Mouse (Mus musculus) gastrocnemius, adult 18-20 months (tissue): ENCODE data around the gene Gp1bb. TPM values are rescaled to one million over a fixed set of nuclear protein-coding genes. Genes with fewer than 3 reads are reported as not detected.

Experiments used
- DNase-seq: peaks from one replicate; pipeline ENCODE4 v3.0.0; 2021; ENCODE audit warnings: low spot score
- total RNA-seq, 2 experiments: library from RNA; stranded (reverse); gene quantifications; 2 replicates each; pipeline ENCODE4 v1.2.3; 2021

Gp1bb gene
- total RNA-seq, 2 experiments from 2014 or later = not detected

DNA sequence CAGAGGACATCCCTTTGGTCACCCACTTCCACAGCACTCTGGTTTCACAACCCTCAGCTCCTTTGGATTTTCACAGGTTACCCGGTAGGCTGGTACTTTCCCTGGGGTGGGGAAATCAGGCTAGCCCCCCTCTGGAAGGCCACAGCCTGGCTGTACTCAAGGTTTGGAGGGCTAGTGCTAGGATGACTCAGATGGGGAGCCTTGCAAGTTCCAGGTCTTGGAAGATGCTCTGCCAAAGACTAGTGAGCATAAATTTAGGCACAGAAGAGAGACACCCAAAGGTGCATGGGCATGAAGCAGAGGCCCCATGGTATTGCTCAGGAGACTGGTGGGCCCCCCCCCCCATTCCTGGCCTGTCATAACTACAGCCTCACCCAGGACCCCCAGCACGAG is 6.7 kb upstream of the Gp1bb start:
- DNase-seq = no peak

GRCm38 (mm10) chr16:18628206-18628947 is 6.2 kb upstream of the Gp1bb start:
- DNase-seq = no peak

- no peak for DNase-seq
These were observed 5.0 kb upstream of the Gp1bb start for GRCm38 (mm10) chr16:18627163-18627562.

DNA sequence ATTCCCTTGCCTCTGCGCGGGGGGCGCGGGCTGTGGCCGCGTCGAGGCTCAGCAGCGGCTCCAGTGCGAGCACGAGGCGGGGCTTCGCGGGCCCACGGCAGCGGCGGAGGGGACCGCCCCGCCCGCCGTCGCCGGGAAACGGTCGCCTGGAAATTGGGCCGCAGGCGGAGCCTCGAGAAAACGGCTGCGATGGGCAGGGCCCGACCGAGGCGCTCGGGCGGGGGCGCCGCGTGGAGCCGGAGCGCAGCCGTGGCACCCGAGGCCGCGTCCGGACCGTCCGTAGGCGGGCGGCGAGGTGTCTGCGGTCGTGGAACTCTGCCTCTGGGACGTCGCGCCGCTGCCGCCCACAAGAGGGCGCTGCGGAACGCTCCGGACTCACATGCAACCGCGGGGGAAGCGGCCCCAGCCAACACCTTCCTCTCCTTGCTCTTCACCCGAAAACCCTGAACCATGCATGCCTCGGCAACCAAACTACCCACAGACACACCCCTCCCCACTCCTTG is 4.2 kb upstream of the Gp1bb start, which contains the start of gene Gm49601:
Gm49601 (minus strand) TSS at position 52 of the 503 bp plus-strand sequence.
- DNase-seq = peak; percentile 77

GRCm38 (mm10) chr16:18625791-18626311 is 3.6 kb upstream of the Gp1bb start:
- DNase-seq = no peak

GRCm38 (mm10) chr16:18625097-18625496 is 2.9 kb upstream of the Gp1bb start:
- DNase-seq = no peak

DNA sequence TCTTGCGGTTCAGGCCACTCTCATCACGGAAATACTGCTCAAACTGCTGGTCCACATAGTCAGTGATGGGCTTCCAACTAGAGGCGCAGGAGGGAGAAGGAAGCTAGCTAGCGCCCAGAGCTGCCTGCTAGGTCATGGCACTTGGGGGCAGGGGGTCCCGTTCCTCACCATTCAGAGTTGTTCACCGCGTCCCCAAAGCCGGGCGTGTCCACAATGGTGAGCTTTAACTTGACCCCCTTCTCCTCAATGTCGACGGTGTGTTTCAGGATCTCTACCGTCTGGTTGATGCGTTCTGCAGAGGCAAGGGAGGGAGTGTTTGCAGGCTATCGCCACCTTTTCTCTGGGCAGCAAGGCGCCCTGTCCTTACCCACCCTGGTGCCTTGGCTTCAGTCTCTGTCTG is 2.4 kb upstream of the Gp1bb start:
- DNase-seq = no peak

DNA sequence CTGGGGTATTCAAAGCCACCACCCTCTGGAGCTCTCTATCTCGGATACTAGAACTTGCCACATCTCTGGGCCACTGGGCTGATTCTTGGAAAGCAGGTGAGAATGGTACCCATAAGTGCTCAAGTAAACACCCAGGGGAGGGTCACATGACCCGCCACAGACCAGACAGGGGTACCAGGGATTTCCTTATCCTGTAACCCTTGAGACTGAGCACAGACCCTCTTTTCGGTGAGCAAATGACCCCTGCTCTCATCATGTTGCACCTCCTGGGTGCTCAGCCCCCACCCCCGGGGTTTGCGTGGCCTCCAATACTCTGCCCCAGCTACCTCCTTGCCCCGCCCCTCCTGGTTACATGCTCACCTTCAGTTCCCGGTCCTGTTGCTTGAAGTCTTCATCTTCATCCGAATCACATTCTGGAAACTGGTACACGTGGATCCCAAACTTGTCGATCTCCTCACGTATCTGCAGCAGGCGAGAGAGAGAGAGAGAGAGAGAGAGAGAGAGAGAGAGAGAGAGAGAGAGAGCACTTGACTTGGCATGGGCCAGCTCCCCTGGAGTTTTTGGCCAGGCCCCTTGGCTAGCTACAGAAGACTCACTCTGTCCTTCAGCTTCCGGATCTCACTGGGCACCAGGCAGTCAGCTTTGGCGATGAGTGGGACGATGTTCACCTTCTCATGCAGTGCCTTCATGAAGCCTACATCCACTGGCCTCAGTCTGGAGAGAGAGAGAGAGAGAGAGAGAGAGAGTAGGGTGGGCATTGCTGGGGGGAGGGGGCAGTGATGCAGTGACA is 1.7 kb upstream of the Gp1bb start:
- no peak for DNase-seq

- no peak for DNase-seq
These were observed 930 bp upstream of the Gp1bb start for GRCm38 (mm10) chr16:18622916-18623750.

- DNase-seq = no peak
These were observed 721 bp downstream of the Gp1bb start for GRCm38 (mm10) chr16:18621362-18622001.

DNA sequence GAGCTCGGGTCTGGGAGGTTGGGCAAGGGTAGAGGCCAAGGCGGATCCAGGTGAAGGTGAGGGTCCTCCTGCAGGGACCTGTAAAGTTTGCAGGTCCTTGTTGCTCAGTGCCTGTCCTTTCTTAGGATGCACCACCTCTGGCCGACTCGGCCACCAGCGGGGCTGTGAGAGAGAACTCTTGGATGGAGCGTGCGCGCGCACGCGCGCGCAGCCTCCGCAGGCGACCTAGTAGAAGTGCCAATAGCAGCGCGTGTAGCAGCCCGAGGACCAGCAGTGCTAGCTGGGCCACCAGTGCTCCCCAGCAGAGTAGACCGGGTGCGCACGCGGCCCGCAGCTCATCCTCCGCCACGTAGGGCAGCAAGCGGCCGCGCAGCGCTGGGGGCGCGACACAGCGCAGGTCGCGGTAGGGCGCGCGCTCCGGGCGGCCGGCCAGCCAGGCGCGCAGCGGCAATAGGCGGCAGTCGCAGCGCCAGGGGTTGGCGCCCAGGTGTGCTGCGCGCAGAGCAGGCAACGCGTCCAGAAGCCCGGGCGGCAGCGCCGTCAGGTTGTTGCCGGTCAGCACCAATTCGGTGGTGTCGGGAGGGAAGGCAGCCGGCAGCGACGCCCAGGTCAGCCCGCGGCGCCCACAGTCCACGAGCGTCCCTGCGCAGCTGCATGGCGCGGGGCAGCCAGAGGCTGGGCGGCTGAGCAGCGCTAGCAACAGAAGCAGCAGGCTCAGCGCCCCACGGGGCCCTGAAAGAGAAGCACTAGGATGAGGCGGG is 1.4 kb downstream of the Gp1bb start:
- DNase-seq = no peak

DNA sequence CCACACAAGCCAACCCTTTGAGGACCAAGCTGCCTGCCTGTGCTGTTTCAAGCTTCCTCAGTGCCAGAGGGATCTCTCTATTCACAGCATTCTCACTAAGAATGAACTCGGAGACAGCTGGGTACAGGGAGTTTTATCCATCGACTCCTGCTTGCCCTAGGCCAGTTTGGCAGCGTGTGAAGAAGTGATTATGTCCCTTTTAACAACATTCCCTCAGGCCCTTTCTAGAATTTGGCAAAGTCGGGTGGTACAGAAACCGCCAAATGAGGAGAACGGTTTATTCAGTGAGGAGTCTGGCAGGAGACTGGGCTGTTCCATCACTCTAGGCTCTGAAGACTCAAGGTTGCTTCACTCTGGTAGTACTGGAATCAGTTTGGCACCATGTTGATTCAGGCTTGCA is 2.0 kb downstream of the Gp1bb start:
- no peak for DNase-seq

- DNase-seq = no peak
These were observed 3.1 kb downstream of the Gp1bb start for GRCm38 (mm10) chr16:18619110-18619509.

DNA sequence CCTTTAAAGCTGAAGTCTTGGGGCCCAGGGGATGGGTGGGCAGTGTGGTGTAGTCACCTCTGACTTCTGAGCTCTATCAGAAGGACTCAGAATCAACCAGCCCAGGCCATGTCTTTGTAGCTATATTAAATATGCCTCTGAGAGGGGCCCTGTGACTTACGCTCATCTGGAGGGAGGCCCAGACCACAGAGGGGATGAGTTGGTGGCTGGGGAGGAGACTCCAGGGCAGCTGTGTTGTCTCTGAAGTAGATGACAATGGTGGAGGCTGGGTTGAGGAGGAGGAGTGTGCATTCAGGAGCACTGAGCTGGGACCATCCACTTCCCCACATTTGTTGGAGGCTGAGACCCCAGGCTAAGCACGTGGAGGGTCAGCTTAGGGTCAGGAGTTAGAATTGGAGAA is 3.9 kb downstream of the Gp1bb start:
- no peak for DNase-seq

- peak; percentile 88 for DNase-seq
These were observed 4.7 kb downstream of the Gp1bb start for GRCm38 (mm10) chr16:18617370-18618065.

GRCm38 (mm10) chr16:18613301-18613700 is 8.9 kb downstream of the Gp1bb start:
- DNase-seq = no peak

DNA sequence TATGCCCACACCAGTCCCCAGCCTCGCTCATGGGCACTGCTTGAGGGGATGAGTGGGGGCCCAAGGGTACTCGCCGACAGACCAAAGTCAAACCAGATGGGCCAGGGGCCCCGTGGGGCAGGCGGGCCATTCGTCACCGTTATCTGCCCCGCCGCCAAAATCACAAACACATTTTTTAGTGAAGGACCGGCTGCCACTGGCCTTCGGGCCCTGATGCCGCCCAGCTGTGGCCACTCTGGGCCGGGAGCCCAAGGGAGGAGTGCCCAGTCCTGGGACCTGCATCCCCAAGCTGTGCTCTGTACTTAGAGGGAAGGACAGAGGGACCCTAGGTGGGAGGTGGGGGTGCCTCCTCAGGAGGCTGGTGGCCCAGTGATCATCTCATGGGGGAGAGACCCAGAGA is 10.5 kb downstream of the Gp1bb start:
- no peak for DNase-seq

DNA sequence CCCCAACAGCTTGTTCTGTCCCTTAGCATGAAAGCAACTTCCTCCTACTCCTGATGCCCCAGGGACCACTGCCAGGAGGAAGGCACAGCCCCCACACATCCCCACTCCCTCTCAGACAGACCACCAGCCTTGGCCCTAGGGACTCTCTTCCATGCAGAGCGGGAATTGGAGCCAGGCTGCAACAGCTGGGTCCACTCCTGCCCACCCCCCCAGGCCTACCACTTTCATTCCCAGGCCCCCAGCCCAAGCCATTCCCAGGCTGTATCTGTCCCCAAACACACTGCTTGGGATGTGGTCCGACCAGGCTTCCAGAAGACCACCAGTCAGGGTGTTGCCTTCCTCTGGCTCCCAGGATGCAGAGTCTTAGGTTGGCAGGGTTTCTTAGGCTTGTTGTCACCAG is 13.1 kb downstream of the Gp1bb start:
- DNase-seq = no peak

- peak; percentile 45 for DNase-seq
These were observed 14.0 kb downstream of the Gp1bb start for GRCm38 (mm10) chr16:18608226-18608625.

DNA sequence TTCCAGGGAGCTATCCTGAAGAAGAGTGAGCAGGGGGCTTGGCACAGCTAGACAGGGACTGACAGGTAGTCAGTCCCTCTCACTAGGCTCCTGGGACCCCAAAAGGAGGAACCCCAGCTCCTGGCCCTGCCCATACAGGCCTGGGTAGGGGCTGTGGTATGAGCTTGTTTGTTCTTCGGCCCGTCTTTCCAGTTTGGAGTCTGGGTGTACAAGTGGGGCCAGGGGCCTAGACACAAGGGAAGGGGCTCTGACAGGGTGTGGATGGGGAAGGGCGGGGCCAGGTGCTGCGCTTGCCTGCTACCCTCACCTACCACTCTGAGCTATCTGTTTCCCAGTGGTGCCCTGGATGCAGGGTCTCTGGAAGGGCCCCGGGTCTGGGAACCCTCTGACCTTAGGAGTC is 16.5 kb downstream of the Gp1bb start:
- DNase-seq = no peak
